Mouse (Mus musculus) lung, postnatal 4 days (tissue): ENCODE measurements at regions not wholly inside any gene's neighbourhood (a gene's known extent, or its start where the extent isn't known, plus 50 kb on each side); places are given as distances from the start of the nearest gene placed in this dataset.
A peak's percentile ranks its signal among the peaks of the same experiment; 100 is the strongest.
"Not testable (repeated sequence)": the region's sequence is repeated elsewhere in the genome, so short reads cannot be mapped to it uniquely, and the experiment has no call there.

ENCODE experiments used
- DNase-seq, 2 experiments: peaks; one replicate each; pipeline ENCODE4 v3.0.0; 2021

DNA sequence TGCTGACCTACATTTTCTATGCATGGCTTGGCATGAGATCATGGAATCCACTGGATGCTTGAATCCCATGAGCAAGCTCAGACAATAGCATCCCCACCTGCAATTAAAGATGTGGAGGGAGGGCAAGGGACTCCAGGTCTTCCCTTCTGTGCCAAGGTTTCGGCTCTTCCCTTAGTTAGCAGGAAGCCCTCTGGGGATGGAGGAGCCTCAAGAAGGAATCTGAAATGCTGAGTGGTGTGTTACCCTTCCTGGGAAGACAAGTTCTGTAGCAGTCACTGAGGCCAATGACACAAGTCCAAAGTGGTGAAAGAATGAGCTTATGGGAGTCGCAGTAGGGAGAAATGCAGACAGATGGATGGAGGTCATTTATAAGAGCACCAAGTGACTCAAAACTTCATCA lies 125.4 kb upstream of the Dapk1 start:
- no peak for DNase-seq

GRCm38 (mm10) chr13:60478301-60478700 lies 123.4 kb upstream of the Dapk1 start:
- no peak for DNase-seq

- DNase-seq, result peak; percentile 44 to 54
Observed at GRCm38 (mm10) chr13:60479043-60479861, 122.5 kb upstream of the Dapk1 start.

- DNase-seq, result no peak
Observed at GRCm38 (mm10) chr13:60479862-60480730, 121.7 kb upstream of the Dapk1 start.

GRCm38 (mm10) chr13:60480731-60481431 lies 120.9 kb upstream of the Dapk1 start:
- peak; percentile 17 to 31 for DNase-seq

DNA sequence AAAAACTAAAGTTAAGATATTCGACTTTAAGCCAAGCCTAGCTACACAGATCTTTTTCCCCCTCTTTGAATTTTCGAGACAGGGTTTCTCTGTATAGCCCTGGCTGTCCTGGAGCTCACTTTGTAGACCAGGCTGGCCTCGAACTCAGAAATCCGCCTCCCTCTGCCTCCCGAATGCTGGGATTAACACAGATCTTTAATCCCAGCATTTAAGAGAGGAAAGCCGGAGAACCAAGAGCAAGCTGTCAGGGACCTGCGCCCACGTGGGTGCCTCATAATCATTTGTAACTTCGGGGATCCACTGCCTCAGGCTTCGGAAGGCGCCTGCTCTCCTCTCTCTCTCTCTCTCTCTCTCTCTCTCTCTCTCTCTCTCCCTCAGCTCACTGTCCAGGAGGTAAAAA lies 120.3 kb upstream of the Dapk1 start:
- DNase-seq, result not testable (repeated sequence)

GRCm38 (mm10) chr13:60481946-60482345 lies 119.8 kb upstream of the Dapk1 start:
- no peak for DNase-seq

DNA sequence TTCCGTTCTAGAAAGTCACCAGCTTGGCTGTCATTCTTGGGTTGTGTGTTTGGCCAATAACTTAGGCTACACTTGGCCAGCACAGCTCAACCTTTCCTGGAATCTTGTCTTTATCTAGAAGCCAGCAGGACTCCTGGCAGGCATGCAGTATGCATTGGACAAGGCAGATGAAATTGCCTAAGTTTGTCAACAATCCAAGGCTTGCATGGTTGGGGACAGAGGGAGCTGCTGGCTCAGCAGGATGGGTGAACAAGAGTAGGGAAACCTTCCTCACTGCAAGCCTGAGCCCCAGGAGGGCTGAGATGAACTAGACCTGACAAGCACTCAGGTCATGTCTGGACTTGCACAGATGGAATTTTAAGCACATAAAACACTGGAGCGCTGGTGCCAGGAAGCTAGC lies 115.6 kb upstream of the Dapk1 start:
- peak; percentile 29 to 71 for DNase-seq

- no peak for DNase-seq
Observed at GRCm38 (mm10) chr13:60486871-60487270, 114.9 kb upstream of the Dapk1 start.

GRCm38 (mm10) chr13:60488131-60488883 lies 113.4 kb upstream of the Dapk1 start:
- peak; percentile 26 to 56 for DNase-seq

DNA sequence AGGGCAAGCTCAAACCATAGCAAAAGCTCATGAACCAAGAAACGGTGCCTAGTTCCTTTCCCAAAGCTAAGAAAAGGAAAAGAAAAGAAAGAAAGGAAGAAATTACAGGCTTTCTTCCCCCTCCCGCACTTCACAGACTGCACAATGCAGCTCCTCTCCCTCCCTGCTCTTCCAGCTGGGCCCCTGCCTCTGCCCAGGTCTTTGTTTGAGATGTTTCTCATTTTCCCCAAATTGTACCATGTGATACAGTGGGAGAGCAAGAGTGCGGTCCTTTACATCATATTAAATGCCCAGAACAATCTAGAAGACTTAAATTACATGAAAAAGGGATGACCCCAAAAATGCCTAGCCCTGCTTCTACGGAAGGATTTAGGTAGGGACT lies 112.9 kb upstream of the Dapk1 start:
- no peak for DNase-seq

DNA sequence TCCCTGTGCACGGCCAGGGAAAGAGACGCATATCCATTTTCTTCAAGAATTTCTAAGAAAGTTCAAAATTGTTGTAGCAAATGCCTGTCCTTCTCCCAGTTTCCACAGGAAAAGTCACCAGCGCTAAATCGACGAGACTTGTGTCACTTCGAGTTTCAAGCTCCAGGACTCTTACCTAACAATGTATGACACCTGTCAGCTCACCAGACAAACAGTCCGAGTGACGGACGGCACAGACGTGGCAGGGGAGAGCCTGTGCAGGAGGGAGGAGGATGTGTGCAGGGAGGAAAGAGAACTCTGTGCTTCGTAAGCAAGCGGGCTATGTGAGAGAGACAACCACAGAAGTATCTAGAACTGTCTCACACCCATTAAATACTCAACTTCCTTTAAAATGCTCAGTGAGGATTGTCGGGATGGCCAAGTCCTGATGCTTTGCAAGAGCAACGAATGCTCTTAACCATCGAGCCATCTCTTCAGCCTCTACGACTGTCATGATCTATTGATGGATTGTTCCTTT lies 109.7 kb upstream of the Dapk1 start:
- no peak for DNase-seq

- DNase-seq, result no peak
Observed at GRCm38 (mm10) chr13:60493836-60494235, 107.9 kb upstream of the Dapk1 start.

DNA sequence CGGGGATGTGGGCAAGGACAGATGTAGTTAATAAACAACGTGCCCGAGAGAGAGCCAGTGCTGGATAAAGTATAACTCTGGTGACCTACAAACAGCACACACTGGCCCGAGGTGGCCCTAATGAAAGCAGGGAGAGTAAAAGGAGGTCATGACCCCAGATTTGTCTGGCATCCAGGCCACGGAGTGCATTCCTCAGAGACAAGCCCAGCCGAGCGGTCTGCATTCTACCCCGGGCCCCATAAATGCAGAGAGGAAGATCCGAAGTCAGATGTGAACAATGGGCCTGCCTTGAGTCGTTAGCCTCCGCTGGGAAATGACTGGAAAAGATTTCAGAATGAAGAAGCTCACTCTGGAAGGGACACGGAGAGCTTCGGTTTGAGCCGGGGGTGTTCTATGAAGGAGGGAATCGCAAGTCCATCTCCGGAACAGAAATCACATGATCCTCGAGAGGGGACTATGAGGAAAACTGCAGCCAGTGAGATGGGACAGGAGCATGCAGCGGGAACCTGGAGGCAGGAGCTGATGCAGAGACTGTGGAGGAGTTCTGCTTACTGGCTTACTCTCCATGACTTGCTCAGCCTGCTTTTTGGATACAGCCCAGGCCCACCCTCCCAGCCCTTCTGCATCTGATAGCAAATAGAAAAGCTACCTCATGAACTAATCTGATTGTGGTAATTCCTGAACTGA lies 103.9 kb upstream of the Dapk1 start:
- DNase-seq, result no peak

GRCm38 (mm10) chr13:60504196-60504595 lies 97.6 kb upstream of the Dapk1 start:
- peak in 1 of 2 experiments; percentile 65 for DNase-seq

DNA sequence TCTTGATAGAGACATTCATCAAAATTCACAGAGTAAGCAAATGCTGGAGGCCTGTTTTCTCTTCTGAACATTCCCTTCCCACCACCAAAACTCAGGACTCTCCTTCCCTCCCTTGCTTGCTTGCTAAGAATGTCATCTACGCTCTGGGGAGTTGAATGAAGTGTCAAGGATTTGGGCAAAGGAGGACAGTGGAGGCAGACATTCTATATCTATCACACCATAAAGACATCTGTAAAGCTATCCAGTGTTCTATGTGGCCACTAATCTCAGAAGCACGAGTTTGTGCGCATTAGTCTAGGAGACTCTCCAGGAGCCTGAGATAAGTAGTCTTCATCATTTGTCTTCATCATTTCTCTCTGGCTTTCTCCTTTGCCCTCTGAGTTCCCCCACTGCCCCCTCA lies 94.1 kb upstream of the Dapk1 start:
- no peak for DNase-seq

GRCm38 (mm10) chr13:60508054-60508453 lies 93.7 kb upstream of the Dapk1 start:
- DNase-seq, result peak; percentile 17 to 59

DNA sequence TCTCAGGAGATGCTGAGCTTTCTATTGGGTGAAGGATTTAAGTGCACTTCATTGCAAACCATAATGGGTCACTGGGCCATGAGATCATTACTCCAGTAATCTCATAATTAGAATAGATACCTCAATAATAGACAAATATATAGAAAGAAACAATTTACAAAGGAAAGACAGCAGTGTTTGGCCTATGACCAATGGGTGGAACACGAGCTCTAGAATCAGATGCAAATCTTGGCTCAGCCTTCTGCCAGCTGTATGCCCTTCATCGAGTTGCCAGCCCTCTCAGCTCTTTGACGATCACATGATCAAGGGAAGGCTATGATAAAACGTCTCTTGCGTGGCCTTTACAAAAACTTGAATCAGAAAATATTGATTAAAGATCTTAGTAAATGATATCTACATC lies 92.9 kb upstream of the Dapk1 start:
- no peak for DNase-seq

DNA sequence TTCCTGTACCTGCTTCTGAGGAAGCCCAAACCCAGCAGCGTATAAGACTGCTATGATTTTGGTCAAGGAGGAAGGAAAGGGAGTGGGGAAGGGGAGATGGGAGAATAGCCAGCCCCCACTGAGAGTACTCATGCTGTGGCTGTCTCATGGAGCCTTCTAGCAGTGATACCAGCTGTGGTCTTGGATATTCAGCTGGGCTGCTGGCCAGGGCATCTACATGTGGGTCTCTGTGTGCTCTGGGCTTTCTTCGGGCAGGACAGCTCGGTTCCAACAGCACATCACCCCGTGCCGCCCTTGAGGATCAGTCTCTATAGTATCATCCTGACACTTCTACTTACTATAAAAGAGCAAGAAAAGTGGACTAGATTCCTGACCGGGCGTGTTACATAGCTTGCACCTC lies 90.6 kb upstream of the Dapk1 start:
- DNase-seq, result no peak

- no peak for DNase-seq
Observed at GRCm38 (mm10) chr13:60511628-60512027, 90.1 kb upstream of the Dapk1 start.

GRCm38 (mm10) chr13:60513756-60514155 lies 88.0 kb upstream of the Dapk1 start:
- DNase-seq, result no peak

DNA sequence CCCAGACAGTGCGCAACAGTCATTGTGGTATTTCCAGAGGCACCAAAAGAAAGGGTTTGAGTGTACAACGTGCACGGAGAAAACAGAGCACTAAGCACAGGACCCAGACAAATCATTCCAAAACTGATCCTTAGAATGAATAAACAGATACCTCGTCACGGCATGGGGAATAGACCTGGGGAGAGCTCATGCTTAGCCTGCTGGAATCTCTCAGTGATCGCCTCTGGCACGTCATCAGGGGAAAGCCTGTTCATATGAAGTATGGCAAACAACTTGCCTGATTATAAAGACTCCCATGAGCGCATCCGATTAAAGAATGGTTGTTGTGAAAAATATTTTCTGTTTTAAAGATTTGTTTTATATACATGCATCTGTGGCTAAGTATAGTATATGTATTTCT lies 86.9 kb upstream of the Dapk1 start:
- no peak for DNase-seq
